Mouse (Mus musculus): ENCODE data around the gene Cwc25.
"Not testable (repeated sequence)": the region's sequence is repeated elsewhere in the genome, so short reads cannot be mapped to it uniquely, and the experiment has no call there.

Gene Cwc25

DNA sequence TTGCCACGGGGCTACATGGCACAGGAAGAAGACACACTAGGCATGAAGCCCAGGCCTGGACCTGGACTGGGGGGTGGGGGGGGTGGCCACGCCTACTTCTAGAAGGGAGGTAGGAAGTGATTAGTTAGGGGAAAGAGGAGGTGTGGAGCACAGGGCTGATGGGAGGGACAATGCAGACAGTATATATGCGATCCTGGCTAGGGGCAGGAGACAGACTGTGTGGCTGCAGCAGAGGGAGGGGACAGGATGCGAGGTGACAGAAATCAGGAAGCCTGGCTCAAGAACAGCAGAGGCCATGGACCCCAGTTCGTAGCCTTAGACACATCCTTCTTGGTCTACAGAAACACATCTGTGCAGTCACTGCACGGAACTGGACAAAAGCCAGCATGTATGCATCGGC lies 42.6 kb downstream of the Cwc25 start:
- no peak for DNase-seq (ENCODE audit: low spot score)

DNA sequence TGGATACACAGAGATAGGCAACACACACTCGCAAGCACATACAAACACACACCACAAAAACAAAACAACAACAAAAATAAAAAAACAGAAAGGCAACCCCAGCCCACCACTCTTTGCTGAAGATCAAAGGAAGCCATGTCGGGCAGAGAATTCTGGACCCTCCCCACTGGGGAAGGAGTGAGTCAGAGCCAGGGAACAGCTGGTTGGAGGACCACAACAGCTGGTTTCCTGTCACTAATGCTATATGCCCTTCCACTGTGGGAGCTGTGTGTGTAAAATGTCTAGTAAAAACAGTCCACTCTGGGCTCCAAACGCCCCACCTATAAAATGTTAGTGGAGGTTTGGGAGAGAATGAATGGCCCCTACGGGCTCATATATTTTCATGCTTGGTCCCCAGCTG lies 45.0 kb downstream of the Cwc25 start:
- DNase-seq (ENCODE audit: low spot score) = no peak

DNA sequence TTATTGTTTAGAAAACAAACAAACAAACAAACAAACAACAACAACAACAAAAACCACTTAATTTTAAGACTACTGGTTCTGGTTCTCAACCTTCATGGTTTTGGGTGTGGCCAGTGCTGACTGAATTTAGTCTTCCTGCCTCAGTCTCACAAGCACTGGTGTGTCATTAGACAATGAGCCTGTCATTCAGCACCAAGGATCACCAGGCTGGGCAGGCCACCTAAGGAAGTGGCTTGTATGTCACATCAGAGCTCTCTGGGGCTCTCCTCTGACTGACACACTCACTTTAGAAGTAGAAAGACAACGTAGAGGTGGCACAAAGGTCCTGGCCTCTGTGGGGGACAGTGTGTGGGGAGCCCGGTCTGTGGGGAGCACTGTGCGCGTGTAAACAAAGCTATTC lies 47.3 kb downstream of the Cwc25 start:
- DNase-seq (ENCODE audit: low spot score) = no peak

DNA sequence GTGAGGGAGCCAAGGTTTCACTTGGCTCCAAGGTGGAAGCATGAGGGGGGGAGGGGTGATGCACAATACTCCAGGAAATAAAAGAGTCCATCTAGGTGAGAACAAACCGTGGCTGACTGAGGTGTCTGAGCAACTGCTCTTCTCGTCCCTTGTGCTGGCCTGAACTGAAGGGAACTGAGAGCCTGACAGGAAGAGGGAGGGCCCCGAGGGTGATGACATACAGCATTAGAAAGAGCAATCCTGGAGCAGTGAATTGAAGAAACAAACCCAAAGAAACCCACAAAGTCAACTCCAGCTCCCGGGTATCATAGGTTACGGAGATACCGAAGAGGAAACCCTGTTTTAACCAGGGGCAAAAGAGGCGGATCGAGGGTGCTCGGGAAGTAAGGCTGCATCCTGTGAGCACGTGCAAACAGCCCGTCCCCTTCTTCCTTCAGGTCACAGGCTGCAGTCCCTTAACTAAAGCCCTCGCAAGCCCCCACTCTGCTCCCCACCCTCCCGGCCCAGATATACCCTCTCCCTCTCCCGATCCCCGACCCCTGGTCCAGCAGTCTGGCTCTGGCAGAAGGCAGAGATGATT lies 48.0 kb downstream of the Cwc25 start:
- no peak for DNase-seq (ENCODE audit: low spot score)

DNA sequence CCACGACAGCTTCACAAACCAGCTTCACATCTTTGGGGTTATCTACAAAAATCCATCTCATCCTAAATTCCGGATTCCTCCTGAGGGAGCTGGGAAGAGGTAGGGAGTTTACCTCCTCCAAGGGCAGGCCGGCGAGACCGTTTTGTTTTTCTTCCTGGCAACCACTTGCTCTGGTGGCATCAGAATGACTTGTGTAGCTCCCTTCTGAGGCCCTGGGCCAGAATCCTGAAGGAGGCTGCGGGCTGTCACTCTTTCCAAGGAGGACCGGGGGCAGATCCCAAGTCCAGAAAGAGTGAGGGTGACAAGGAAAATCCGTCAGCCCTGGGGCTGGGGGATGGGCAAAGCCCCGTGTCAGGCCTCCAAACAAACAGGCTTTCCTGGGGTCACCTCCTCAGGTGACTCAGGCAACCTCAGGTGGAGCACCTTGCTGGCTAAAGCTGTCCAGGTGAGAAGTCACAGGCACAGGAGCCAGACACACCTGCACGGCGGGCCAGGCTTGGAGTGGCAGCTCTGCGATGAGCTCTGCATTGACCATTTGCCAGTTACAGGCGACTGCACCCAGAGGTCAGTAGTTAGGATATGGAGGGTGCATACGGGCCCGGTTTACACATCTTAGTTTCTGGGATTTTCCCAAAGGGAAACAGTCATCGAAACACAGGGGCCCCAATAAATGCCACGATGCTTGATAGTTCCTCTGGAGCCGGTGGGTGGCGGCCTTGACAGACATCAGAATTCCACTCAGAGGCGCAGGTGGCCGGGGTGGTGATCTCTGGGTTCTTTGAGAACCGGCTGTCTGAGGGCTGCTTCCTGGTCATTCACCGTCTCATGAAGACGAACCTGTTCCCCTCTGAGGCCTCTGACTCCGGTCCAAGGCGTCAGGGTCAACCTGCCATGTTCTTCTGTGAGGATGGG lies 48.7 kb downstream of the Cwc25 start:
- DNase-seq (ENCODE audit: low spot score) = no peak

DNA sequence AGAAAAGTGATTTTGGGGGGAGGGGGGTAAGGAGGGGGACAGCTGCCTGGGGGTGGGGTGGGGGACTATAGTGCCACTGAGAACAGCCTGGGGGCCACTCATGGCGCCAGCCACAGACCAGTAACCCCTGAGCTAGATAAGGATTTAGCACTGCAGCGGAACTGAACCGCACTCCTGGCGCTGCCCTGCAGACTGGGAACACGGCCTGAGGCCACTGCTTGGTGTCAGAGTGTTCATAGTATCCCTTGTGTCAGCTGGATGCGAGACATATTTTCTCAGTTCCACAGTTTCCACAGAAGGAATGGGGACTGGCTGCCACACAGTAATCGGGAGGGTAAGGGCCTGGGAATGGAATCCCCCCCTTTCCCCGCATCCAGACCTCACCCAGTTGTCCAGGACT lies 50.3 kb downstream of the Cwc25 start:
- DNase-seq (ENCODE audit: low spot score) = no peak

DNA sequence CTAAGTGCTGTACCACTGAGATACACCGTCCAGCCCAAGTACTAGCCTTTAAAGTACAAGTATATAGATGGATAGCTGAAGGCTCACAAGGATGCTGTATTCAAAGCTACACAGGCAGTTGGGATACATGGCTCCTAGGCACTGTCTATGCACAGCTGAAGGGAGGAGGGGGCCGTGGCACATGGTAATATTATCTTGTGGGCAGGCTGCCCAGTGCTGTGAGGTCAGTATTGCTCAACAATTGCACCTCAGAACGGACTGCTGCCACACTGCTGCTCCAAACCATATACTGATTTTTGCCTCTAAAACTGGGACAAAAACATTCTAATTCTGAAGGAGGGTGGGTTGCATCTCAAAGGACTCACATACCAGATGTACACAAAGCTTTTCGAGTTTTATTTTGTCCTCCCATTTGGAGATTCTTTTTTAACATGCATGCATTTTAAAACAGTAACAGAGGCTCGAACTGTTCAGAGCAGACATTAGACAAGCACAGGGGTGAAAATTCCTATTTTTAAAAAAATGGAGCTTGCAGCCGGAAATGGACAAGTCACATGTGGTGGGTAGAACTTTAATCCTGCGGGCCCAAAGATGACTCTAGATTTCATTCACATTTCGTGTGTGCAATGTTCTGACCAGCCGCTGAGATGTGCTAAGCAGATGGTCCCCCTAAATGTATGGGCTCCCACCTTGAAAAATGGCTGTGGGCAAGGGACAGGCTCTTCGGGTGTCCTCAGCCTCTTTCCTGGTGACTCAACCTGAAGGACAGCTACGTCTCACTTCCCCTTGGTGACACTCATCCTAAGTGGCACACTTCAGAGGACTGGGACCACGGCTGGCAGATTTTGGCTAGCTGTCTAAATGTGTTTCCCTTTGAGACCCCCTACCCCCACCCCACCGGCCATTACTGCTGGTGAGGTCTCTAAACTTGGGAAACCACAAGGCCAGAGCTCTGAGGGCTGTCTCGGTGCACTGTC lies 51.3 kb downstream of the Cwc25 start:
- peak; percentile 79 for DNase-seq (ENCODE audit: low spot score)

DNA sequence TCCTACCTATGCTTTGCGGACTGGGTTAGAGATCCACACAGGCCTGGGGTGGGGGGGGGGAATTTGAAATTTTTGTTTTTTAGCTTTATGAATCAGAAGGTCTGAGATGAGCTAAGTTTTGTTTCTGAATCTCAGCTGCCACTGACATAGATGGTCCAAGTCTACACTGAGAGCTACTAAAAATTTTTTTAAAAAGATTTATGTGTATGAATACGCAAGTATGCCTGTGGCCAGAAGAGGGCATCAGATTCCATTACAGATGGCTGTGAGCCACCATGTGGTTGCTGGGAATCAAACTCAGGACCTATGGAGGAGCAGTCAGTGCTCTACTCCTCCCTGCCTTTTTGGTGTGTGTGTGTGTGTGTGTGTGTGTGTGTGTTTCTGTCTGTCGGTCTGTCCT lies 52.0 kb downstream of the Cwc25 start:
- no peak for DNase-seq (ENCODE audit: low spot score)

DNA sequence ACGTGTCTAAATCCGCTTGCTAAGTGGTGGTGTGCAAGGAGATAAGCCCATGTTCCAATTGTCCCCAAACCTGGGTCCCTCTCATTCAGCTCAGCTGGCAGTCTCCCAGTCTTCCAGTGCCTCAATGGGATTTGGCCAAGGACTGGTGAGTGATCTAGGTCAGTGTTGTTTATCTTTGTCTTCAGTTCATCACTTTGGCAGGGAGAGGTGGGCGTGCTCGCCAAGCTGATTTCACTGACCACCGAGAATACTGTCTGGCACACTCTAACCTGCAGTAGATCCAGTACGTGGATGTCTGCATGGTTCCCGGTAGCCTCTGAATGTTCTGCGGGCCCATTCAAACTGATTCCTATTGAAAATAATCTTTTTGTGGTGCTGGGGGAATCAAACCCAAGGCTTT lies 52.5 kb downstream of the Cwc25 start:
- no peak for DNase-seq (ENCODE audit: low spot score)

DNA sequence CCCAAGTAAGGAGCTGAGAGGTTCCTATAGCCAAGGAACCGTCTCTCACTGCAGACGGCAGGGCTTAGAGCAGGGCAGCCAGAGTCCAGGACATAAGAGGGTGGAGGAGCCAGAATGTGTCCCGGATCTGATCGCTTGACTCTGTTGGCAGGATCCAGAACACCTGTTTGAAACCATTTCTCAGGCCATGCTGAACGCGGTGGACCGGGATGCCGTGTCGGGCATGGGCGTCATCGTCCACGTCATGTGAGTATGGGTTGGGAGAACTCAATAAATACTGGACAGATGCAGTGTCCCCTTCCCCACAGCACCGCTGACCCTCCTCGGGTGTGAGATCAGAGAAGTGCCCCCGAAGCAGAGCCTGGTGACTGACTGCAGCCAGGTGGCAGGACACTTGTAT lies 54.1 kb downstream of the Cwc25 start:
- no peak for DNase-seq (ENCODE audit: low spot score)

DNA sequence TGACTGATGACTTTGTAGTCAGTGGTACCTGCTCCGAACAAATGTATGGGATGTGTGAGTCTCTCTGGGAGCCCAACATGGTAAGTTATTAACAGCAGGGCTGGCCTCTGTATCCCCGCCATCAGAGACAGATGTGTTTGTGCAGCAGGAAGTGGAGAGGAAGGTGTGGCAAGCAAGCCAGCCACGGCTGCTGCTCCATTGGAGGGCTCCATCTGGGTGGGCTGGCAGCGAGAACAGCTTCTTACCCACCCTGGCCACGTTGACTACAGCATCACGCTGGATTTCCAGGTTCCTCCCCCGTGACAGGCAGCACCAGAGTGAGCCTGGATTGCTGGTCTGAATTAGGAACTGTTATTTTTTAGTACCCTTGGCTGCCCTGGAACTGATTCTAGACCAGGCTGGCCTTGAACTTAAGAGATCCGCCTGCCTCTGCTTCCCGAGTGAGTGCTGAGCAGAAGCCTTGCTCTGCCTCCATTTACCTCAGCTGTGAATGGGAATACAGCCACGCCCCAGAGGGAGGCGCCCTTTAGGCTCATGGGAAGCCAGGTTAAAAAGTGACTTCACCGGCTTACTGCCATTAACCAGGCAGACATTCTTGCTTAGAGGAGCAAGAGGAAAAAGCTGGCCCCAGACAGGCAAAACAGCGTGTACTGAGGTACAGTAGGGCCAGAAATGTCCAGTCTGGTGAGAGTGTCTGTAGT lies 55.0 kb downstream of the Cwc25 start:
- no peak for DNase-seq (ENCODE audit: low spot score)

DNA sequence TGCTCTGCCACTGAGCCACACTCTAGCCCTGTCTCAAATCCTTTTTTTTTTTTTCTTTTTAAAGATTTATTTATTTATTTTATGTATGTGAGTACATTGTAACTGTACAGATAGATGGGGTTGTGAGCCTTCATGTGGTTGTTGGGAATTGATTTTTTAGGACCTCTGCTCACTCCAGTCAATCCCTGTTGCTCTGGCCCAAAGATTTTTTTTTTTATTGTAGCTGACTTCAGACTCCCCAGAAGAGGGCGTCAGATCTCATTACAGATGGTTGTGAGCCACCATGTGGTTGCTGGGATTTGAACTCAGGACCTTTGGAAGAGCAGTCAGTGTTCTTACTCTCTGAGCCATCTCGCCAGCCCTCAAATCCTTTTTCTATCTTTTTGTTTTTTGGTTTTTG lies 56.3 kb downstream of the Cwc25 start:
- not testable (repeated sequence) for DNase-seq (ENCODE audit: low spot score)

DNA sequence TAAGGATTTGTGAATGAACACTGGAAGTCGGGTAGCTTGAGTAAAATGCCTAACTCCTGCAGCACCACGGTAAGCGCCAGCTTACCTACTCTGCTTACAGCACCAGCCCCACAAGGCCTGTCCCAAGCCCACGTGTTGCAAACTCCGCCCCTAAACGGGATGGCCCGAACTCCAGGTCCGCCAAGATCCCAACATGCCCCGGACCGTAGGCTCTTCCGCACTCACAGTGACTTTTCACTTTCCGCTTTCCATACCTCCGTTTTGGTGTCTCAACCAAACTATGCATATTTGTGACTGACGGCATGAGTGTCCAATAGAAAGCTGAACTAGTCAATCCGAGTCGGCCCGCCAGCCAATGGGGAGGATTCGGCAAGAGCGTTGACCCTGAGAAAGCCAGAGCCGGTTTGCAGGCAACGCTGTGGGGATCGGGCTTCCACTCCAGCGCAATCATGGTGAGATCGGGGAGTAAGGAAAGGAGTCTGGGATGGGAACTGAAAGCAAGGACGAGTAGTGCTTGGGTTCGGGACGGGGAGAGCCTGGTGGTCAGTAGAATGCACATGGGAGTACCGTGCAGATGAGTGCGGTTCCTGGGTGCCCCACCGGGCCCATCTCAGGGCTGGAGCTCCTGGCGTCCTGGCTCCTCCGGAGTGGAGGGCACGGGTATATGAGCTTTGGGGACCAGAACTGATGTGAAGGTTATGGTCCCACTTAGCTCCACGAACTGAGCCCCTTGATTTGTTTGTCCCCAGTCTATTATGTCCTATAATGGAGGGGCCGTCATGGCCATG lies 63.1 kb downstream of the Cwc25 start, which contains the start of gene Psmb3:
Psmb3 (plus strand) TSS at position 361 of the 788 bp plus-strand sequence.
- DNase-seq (ENCODE audit: low spot score) = peak; percentile 100

DNA sequence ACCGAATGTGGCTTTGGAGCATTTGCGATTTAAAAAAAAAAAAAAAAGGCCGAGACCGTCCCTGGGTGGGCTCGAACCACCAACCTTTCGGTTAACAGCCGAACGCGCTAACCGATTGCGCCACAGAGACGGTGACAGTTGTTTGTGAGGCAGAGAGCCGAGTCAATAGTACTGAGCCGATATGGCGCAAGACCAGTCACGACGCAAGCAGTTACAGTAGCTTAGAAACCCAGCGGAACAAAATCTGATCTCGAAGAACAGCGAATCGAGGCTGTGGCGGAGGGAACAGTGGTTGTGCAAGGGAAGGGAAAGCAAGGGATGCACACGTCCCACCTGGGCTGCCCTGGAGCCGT lies 64.0 kb downstream of the Cwc25 start:
- peak; percentile 89 for DNase-seq (ENCODE audit: low spot score)

DNA sequence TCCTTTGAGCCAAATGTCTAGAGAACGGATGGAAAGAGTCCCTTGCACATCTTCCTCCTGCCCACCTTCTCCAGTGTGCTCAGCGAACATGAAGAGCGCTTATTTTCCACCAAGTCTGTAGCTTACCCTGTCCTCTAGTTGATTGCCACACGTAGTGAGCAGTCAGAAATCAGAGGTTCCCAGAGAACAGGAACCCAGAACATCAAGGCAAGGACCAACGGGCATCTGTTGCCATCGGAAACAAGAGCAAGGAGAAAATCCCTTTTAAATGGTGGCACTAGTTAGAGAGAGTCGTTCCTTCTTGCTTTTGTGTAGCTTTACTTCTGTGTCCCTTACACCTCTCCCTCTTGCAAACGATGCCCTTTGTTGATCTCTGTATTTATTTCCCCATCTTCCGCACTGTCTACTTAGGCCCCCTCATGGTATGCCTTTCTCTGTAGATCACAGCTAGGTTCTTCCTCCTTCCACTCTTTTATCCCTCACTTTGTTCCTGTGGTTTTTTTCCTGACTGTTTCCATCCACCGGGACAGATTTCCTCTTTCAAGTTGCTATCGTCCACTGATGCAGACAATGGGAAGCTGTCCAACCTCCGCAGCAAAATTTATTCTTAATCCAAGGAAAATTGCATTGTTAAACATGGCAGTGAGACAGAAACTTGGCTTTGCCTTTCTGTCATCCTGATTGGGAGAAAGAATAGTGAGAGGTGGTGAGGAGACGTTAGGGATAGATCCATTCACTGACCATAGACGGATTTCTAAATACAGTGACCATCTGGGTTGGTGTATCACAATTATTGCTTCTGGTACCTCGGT lies 64.6 kb downstream of the Cwc25 start:
- no peak for DNase-seq (ENCODE audit: low spot score)

DNA sequence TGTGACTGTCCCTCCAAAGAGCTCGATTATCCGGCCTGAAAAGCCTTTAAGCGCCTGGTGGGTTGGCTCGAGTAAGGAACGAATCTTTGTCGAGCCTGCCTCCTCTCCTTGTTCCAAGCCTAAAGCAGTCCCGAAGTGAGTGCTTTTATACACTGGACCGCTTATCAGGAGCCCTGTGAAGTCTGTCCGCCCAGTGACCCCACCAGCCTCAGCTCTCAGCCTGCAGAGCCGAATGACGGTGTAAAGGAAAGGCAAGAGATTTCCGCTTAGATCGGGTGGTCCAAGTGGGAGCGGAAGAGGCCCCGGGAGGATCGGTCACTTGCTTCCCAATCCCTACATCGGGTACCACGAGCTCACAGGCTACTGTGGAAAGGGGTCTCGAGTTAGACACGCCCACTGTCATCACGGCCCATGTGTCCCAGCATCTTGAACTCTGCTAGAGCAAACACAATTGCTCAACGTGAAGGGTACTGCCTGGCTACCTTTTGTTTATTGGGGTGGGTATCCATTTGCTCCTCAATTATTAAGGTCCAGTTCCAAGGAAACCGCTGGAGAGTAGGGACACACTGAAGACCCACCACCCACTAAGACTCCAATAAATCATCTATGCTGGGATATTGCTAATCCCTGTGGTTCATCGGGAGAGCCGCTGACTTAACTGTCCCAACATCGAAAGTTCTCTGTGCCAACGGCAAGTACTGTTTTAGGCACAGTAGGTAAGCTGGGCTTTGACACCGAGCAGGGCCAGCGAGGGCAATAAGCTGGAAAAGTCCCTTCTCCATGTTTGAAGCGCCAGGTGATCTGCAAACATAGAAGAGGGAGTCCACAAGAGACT lies 65.4 kb downstream of the Cwc25 start:
- DNase-seq (ENCODE audit: low spot score) = peak; percentile 45

DNA sequence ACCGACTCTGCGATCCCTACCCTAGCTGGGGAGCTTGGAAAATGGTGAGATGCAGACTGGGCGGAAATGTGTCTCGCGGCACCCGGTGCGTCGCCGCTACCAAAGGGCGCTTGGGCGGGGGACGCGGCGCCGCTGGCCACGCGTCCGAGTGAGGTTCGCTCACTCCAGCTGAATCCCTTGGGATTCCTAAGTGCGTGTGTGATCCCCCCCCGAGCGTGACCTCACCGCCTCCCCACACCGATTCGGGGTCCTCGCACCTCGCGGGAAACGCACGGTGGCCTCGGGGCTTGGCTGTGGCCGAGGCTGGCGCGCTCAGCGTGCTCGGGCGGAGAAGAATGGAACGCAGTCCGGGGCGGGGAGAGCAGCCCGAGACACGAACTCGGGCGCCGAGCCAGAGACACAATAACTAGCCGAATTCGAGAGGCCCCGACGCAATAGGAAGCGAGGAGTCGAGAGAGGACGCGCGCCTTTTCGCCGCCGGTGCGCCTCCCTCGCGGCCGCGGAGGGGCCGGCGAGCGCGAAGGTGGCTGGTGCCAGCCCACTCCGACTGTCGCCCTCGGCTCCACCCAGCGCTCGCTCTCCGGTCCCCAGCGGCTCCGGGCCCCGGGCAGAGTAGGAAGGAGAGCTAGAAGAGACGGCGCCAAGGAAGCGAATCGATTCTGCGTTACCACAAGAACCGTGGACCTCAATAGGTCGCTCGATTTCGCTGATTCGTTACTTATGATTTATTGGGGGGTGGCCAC lies 66.2 kb downstream of the Cwc25 start, which contains the start of gene Pcgf2:
Pcgf2 (minus strand) TSS at position 495 of the 743 bp plus-strand sequence.
- DNase-seq (ENCODE audit: low spot score) = peak; percentile 85

DNA sequence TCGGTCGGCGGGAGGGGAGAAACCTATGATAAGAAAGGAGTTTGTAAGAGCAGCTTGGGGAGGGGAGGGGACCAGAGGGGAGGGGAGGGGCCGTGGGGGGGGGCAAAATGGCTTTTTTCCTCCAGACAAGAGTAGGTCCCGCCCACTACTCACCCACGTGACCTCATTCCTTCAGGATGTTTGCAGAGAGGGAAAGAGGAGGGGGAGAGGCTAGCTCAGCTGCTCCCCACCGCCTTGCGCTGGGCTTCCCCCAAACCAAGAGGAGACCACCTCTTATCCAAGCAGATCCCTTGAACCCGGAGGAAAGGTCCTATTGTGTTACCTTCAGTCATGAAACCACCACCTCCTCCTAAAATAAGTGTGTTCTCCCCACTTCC lies 66.7 kb downstream of the Cwc25 start:
- DNase-seq (ENCODE audit: low spot score) = peak; percentile 87
